1 mouse cellular context compared by ENCODE assay signal in the genomic region with DNA sequence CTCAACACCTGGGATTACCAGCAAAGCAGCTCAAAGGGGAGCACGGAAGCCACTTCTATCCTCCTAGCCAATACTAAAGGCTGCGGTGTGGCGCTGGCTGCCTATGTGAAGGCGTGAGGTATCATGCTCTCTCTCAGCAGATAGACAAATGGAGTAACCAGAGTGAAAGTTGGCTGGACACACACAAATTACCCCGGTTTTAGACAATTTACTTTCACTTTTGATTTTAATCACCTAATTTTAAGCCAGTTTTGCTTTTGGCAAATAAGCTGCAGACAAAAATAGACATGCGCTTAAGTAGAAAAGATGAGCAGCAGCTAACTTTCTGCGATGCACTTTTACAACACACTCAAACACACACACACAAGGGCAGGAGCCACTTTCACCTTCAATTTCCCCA.
TF ChIP-seq lines count a peak whose summit lies in the region.

No protein-coding gene starts in this region.

TF ChIP-seq in CH12.LX, 34 proteins besides CTCF, POLR2A, EP300 and RAD21 (continued from another document):
- no peak for TF ChIP-seq USF1 (IDR thresholded peaks at IDR 0.05; ENCODE audit: low read depth, low read length)
- TF ChIP-seq JUN (IDR thresholded peaks at IDR 0.05; ENCODE audit: insufficient read depth, low read depth, low read length): peak; percentile 31; the same call in 1 of the 2 replicates
- no peak for TF ChIP-seq NRF1 (IDR thresholded peaks at IDR 0.05; ENCODE audit: low read depth, low read length)
- no peak for TF ChIP-seq NELFE (IDR thresholded peaks at IDR 0.05; ENCODE audit: low read depth, low read length)
- no peak for TF ChIP-seq POLR2AphosphoS2 (IDR thresholded peaks at IDR 0.05; ENCODE audit: low read depth, low read length)
- TF ChIP-seq MXI1 (IDR thresholded peaks at IDR 0.05; ENCODE audit: low read depth, low read length): no peak
- TF ChIP-seq USF2 (conservative IDR thresholded peaks at IDR 0.05; ENCODE audit: low read depth, low read length): no peak
- TF ChIP-seq CHD1 (IDR thresholded peaks at IDR 0.05; ENCODE audit: low read depth, low read length): no peak
- TF ChIP-seq MAFK (IDR thresholded peaks at IDR 0.05; ENCODE audit: insufficient replicate concordance, low read length): no peak
- no peak for TF ChIP-seq MAZ (IDR thresholded peaks at IDR 0.05; ENCODE audit: low read depth, low read length)
- no peak; the same call in 1 of the 2 replicates for TF ChIP-seq BHLHE40 (IDR thresholded peaks at IDR 0.05; ENCODE audit: low read depth, low read length)
- no peak for TF ChIP-seq SIN3A (IDR thresholded peaks at IDR 0.05; ENCODE audit: low read length)
- no peak for TF ChIP-seq SMC3 (IDR thresholded peaks at IDR 0.05; ENCODE audit: low read depth, low read length)
- no peak for TF ChIP-seq ZMIZ1 (IDR thresholded peaks at IDR 0.05; ENCODE audit: low read depth, low read length)
- TF ChIP-seq GABPA (IDR thresholded peaks at IDR 0.05; ENCODE audit: insufficient replicate concordance, low read depth, low read length): no peak
- no peak for TF ChIP-seq KAT2A (IDR thresholded peaks at IDR 0.05; ENCODE audit: insufficient replicate concordance, low read length)
- TF ChIP-seq ZC3H11A (IDR thresholded peaks at IDR 0.05; ENCODE audit: low read depth, low read length): no peak
- TF ChIP-seq ZKSCAN1 (IDR thresholded peaks at IDR 0.05; ENCODE audit: borderline replicate concordance, low read depth, low read length): no peak
- TF ChIP-seq TCF12 (IDR thresholded peaks at IDR 0.05; ENCODE audit: low read depth, low read length): no peak
TF ChIP-seq in CH12.LX: peak in this region for 8.
